Mouse (Mus musculus) limb, embryonic 11.5 days (tissue): Measurements from ENCODE around the gene Snx7. TPM values are rescaled to one million over a fixed set of nuclear protein-coding genes. Genes with fewer than 3 reads are reported as not detected.

ENCODE experiments used
- ATAC-seq: fragments of 200-750 bp; cut with Nextera tagmentation; 2 replicates; pipeline ENCODE4 v1.8.0; 2017; ENCODE audit warnings: low read depth; ENCODE audit not compliant: insufficient number of reproducible peaks, low FRiP score, low TSS enrichment
- DNase-seq: peaks from one replicate; pipeline ENCODE4 v3.0.0-alpha.2; 2015; ENCODE audit warnings: low spot score
- H3K27ac ChIP-seq: fragments of 300-500 bp; sonication (generic); replicated peaks from 2 replicates; pipeline ENCODE4 v1.5.1; 2014; ENCODE audit warnings: low read depth, mild to moderate bottlenecking, low read length
- H3K27me3 ChIP-seq: fragments of 300-500 bp; sonication (generic); 2 replicates; pipeline ENCODE4 v1.6.1; 2014; ENCODE audit warnings: mild to moderate bottlenecking, low read length, mixed read lengths; ENCODE audit not compliant: control insufficient read depth, insufficient read depth
- H3K36me3 ChIP-seq: fragments of 300-500 bp; sonication (generic); 2 replicates; pipeline ENCODE4 v1.6.1; 2014; ENCODE audit warnings: mild to moderate bottlenecking, low read length, moderate library complexity, mixed read lengths; ENCODE audit not compliant: control insufficient read depth, insufficient read depth
- H3K4me1 ChIP-seq: fragments of 300-500 bp; sonication (generic); 2 replicates; pipeline ENCODE4 v1.6.1; 2014; ENCODE audit warnings: low read length, mixed read lengths; ENCODE audit not compliant: control insufficient read depth, insufficient read depth
- H3K4me2 ChIP-seq: fragments of 300-500 bp; sonication (generic); 2 replicates; pipeline ENCODE4 v1.6.1; 2014; ENCODE audit warnings: low read depth, mild to moderate bottlenecking, moderate library complexity; ENCODE audit not compliant: severe bottlenecking
- H3K4me3 ChIP-seq: fragments of 300-500 bp; sonication (generic); 2 replicates; pipeline ENCODE4 v1.5.1; 2014; ENCODE audit warnings: low read depth, low read length
- H3K9ac ChIP-seq: fragments of 300-500 bp; sonication (generic); 2 replicates; pipeline ENCODE4 v1.6.1; 2014; ENCODE audit warnings: mild to moderate bottlenecking, low read length
- H3K9me3 ChIP-seq: fragments of 300-500 bp; sonication (generic); 2 replicates; pipeline ENCODE4 v1.6.1; 2016; ENCODE audit warnings: low read length; ENCODE audit not compliant: control insufficient read depth
- WGBS: fragments of 180-500 bp; shearing (Covaris S2); extraction: QIAGEN DNeasy Blood & Tissue Kit; methylation state at CpG from one replicate; pipeline ENCODE4 v1.1.7; 2014; 5-methylcytosine and 5-hydroxymethylcytosine counted together
- polyA plus RNA-seq: library from polyadenylated mRNA; unstranded; fragments of >200 nt; fragmentation: Nextera tagmentation; extraction: Ambion mirVana; gene quantifications from 2 replicates; pipeline ENCODE4 v1.2.1, GENCODE M21; 2014

Snx7 gene
- 11.6 and 12.9 TPM in 2 replicates for polyA plus RNA-seq

DNA sequence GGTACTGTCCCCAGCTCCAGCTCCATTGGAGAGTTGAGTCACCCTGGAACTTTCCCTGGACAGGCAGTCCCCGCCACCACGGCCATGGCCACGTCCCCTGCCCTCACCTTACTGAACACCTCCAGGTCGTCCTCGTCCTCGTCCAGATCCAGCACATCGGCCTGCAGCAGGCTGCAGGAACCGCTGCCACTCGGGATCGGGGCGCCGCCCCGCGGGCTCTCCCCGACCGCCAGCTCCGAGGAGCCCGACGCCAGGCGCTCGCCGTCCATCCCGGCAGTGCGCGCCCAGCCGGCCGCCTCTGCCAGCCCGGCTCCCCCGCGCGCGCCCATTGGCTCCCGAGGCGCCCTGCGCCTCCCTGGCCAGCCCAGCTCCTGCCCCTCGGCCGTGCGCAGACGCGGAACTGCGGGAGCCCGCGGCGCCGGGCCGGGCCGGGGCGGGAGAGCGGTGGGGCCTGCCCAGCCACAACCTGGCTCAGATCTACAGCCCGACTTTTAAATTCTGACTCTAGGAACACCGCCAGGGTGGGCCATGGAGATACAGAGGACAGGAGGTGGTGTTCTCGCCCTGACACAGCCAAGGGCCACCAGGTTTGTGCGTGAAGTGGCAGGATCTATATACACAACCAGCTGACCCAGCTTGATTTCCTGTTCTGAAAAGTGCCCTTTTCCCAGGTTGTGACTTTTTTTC, at the start of gene Snx7:
Snx7 (minus strand) TSS at position 300 of the 687 bp plus-strand sequence.
- Histone ChIP-seq H3K9me3 (no peaks in the 10 kb centered on the region), H3K27ac (no peak within 1 kb of the TSS; the same call in 1 of the 2 replicates), H3K9ac (peak within 1 kb of the TSS; percentile 67), H3K27me3 (no peaks in the 10 kb centered on the region), H3K4me3 (peak within 1 kb of the TSS; percentile 48), H3K4me2 (peak within 1 kb of the TSS; percentile 69), H3K36me3 (no peaks in the 10 kb centered on the region), H3K4me1 (no peaks in the 10 kb centered on the region)
- ATAC-seq (peak; percentile 98), DNase-seq (peak; percentile 84)
- WGBS: 0% methylated on average over 53 of the region's 53 CpGs

DNA sequence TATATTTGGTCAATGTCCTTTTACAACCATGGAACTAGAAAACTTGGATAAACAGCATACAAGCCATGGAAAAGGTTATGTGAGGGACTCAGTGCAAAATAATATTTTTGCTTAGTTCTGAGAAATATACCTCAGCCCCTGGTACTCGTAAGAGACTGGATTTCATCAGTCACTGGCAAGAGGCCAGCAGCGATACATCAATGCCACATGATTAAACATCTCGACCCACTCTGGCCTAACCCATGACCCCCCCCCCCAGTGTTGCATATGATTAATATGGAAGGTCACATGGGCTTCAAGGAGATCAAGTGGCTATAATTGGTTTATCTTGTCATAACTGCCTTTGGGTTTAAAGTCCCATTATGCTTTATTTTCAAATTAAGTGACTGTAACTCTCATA, 46.7 kb upstream of the Snx7 start:
- 69% methylated on average over 3 of the region's 3 CpGs for WGBS

DNA sequence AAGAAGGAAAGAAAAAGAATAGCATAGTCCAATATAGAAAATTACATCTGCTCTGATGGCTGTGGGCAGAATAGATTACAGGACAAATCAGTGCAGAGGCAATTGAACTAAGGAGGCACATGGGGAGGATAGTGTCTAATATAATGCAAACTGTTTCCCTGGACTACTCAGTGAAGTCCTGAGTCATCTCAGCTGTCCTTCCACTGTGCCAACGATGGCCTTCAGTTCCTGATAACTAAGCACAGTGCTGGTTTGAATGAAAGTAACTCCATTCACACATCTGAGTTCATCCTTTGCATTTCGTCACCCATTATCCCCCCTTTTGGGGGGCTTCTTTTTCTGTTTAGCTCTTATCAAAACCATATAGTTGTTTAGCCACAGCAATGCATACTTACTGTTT, 25.0 kb upstream of the Snx7 start:
- no peaks in the 10 kb centered on the region for H3K4me1 ChIP-seq
- no peak overlapping the region for H3K4me2 ChIP-seq
- no peak for DNase-seq
- no peak overlapping the region for H3K27ac ChIP-seq
- H3K9ac ChIP-seq: no peak overlapping the region
- ATAC-seq: no peak
- 77% methylated on average over 2 of the region's 2 CpGs for WGBS
- no peak overlapping the region for H3K4me3 ChIP-seq
- H3K9me3 ChIP-seq: no peaks in the 10 kb centered on the region
- no peaks in the 10 kb centered on the region for H3K36me3 ChIP-seq
- no peaks in the 10 kb centered on the region for H3K27me3 ChIP-seq

More for the DNA sequence above, 46.7 kb upstream of the Snx7 start:
- H3K9me3 ChIP-seq: no peaks in the 10 kb centered on the region
- no peak overlapping the region for H3K27ac ChIP-seq
- no peaks in the 10 kb centered on the region for H3K27me3 ChIP-seq
- no peaks in the 10 kb centered on the region for H3K36me3 ChIP-seq
- DNase-seq: no peak
- H3K4me2 ChIP-seq: no peak overlapping the region
- H3K4me1 ChIP-seq: no peaks in the 10 kb centered on the region
- H3K9ac ChIP-seq: no peak overlapping the region
- no peak for ATAC-seq
- no peak overlapping the region for H3K4me3 ChIP-seq

DNA sequence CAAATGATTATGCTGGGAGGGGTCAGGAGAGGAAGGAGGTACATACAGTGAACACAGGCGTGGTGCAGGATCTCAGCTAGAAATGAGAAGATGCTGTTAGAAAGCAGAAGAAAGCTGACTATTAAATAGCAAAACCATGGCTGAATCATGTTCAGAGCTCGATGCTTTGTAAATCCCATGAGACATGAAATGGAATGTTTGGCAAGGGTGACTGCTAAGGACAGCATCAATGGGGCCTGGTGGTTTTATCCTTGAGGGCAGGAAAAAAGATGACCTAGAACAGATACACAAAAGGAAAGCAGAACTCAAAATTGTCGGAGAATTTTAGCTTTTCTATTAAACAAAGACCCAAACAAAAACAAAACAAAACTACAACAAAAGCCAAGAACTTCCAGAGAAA, 6.7 kb upstream of the Snx7 start:
- H3K27ac ChIP-seq: no peak overlapping the region
- no peak overlapping the region for H3K4me3 ChIP-seq
- ATAC-seq (no peak), DNase-seq (no peak)
- H3K9ac ChIP-seq: no peak overlapping the region
- H3K4me2 ChIP-seq: no peak overlapping the region
- H3K4me1 ChIP-seq: no peaks in the 10 kb centered on the region
- H3K9me3 ChIP-seq: no peaks in the 10 kb centered on the region
- no peaks in the 10 kb centered on the region for H3K27me3 ChIP-seq
- WGBS: 89% methylated on average over 3 of the region's 3 CpGs
- no peaks in the 10 kb centered on the region for H3K36me3 ChIP-seq

DNA sequence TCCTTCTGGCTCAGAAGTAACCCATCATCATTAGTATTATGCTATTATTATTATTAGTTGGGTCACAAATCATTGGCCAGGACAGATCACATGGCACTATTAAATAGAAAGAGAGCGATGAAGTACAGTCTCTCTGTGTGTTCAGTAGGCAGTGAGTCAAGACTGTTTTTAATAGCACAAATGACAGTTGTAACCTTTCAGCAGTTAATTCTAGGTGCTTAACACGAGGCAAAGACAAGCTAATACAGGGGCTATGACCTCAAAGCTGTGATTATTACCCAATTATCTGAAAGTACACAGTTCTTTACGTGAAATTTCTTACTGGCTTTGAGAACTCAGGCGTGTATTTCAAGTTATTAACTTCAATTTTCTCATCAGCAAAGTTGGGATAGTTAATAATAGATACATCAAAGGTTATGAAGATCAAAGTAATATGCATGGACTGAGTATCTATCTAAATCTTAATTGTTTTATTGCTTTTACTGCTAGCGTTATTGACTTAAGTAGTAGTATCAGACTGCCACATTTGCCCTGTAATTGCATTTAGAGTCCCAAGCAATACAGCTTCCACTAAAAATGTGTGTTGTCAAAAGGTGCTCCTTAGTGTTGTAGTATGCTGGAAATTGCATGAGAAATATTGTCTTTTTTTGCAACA, 4.6 kb upstream of the Snx7 start:
- no peak overlapping the region for H3K4me3 ChIP-seq
- no peaks in the 10 kb centered on the region for H3K36me3 ChIP-seq
- H3K9me3 ChIP-seq: no peaks in the 10 kb centered on the region
- no peak for ATAC-seq
- H3K4me1 ChIP-seq: no peaks in the 10 kb centered on the region
- H3K9ac ChIP-seq: no peak overlapping the region
- no peak overlapping the region for H3K27ac ChIP-seq
- no peak overlapping the region for H3K4me2 ChIP-seq
- 55% methylated on average over 5 of the region's 5 CpGs for WGBS
- no peak for DNase-seq
- H3K27me3 ChIP-seq: no peaks in the 10 kb centered on the region

DNA sequence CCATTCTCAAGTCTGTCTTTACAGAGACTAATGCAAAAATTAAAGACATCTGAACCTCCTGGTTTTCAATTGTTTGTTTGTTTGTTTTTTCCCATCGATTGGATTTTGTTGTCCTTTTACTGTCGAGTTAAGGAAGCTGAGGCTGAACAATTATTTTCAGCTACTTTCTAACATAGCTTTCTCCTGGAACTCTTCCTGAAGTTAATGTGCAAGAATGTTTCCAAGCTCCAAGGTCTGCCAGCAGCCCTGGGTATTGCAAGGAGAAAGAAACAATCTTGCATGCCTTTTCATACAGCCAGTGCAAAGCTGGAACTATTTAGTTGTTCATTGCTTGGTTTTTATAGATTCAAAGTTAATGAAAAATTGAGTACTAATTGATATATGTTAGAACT, 584 bp upstream of the Snx7 start:
- DNase-seq: no peak
- Histone ChIP-seq H3K4me1 (no peaks in the 10 kb centered on the region), H3K36me3 (no peaks in the 10 kb centered on the region), H3K27ac (no peak overlapping the region; the same call in 1 of the 2 replicates), H3K27me3 (no peaks in the 10 kb centered on the region), H3K4me2 (peak overlapping the region; percentile 69), H3K9ac (peak overlapping the region; percentile 67), H3K4me3 (peak overlapping the region; percentile 48), H3K9me3 (no peaks in the 10 kb centered on the region)
- WGBS: 28% methylated on average over 2 of the region's 2 CpGs
- no peak for ATAC-seq

DNA sequence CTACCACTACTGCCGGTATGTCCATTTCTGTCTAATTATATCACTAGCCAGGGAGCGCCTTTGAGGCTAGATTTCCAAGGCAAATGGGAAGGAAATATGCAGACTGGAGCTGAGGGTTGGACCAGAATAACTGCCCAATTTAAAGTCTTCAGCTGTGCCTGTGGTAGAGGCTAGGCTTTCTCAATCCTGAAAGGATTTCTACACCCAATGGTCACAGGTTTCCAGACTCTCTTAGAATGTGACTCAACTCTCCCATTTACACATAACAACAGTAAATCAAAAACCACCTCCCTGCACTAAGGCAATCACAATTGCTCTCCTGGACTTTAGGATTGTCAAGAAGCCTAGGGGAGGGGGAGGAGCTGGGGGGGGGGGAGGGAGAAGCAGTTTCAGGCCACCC, 645 bp downstream of the Snx7 start:
- WGBS: 75% methylated on average over 2 of the region's 2 CpGs
- Histone ChIP-seq H3K4me2 (peak overlapping the region; percentile 69), H3K27me3 (no peaks in the 10 kb centered on the region), H3K9ac (peak overlapping the region; percentile 67; the same call in 1 of the 2 replicates), H3K27ac (no peak overlapping the region), H3K4me3 (peak overlapping the region; percentile 48), H3K36me3 (no peaks in the 10 kb centered on the region), H3K4me1 (no peaks in the 10 kb centered on the region), H3K9me3 (no peaks in the 10 kb centered on the region)
- DNase-seq (no peak), ATAC-seq (no peak; the same call in 1 of the 2 replicates)

DNA sequence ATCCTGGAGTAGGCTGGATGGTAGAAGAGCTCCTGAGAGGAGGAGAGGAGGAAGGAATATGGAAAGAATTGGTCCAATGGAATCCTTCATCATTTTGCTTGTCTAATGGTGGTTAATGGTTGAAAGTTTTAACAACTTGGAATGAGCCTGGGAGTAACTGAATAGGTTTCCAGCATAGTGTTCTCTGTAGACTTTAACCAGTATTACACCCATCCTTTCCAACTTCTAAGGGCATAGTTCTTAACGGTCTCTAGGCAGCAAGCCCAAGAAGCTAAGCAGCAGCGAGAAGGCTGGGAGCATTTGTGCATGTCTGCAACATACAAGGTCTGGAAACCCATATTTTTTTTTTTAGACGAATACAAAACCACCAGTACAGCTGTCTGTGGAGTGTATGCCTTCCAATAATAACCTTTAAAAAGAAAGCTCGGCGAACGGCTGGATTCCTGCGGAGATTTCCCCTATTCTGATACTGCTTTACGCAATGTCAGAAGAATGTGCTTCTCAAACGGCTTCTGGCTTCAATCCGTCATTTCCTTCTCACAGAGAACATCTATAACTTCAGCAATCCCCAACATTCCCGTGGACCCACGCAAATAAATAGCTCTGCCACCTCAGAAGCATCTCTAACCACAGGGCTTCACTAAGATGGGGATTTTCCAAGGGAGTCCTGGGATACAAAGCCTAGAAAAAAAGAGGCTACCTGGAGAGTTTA, 1.9 kb downstream of the Snx7 start:
- no peak overlapping the region for H3K4me3 ChIP-seq
- 79% methylated on average over 12 of the region's 12 CpGs for WGBS
- no peaks in the 10 kb centered on the region for H3K4me1 ChIP-seq
- H3K27ac ChIP-seq: no peak overlapping the region
- H3K27me3 ChIP-seq: no peaks in the 10 kb centered on the region
- H3K4me2 ChIP-seq: no peak overlapping the region
- ATAC-seq (no peak), DNase-seq (no peak)
- H3K9me3 ChIP-seq: no peaks in the 10 kb centered on the region
- no peaks in the 10 kb centered on the region for H3K36me3 ChIP-seq
- H3K9ac ChIP-seq: no peak overlapping the region
